Mouse (Mus musculus) G1E (cell line): ENCODE data around the gene Rest.

Experiments used
- CTCF ChIP-seq: IDR thresholded peaks from 2 replicates; pipeline ENCODE4 v1.5.1; 2012; ENCODE audit warnings: low read depth, low read length, inconsistent platforms, mixed read lengths
- GATA1 ChIP-seq: IDR thresholded peaks from 2 replicates; pipeline ENCODE4 v1.6.1; 2012; ENCODE audit warnings: borderline replicate concordance, low read length, inconsistent platforms, mixed read lengths
- GATA2 ChIP-seq: IDR thresholded peaks from 2 replicates; pipeline ENCODE4 v1.6.1; 2012; ENCODE audit warnings: low read depth, low read length, inconsistent platforms, borderline replicate concordance
- POLR2AphosphoS5 ChIP-seq: IDR thresholded peaks from 2 replicates; pipeline ENCODE4 v1.6.1; 2012; ENCODE audit warnings: low read depth, low read length, inconsistent platforms; ENCODE audit not compliant: insufficient replicate concordance

DNA sequence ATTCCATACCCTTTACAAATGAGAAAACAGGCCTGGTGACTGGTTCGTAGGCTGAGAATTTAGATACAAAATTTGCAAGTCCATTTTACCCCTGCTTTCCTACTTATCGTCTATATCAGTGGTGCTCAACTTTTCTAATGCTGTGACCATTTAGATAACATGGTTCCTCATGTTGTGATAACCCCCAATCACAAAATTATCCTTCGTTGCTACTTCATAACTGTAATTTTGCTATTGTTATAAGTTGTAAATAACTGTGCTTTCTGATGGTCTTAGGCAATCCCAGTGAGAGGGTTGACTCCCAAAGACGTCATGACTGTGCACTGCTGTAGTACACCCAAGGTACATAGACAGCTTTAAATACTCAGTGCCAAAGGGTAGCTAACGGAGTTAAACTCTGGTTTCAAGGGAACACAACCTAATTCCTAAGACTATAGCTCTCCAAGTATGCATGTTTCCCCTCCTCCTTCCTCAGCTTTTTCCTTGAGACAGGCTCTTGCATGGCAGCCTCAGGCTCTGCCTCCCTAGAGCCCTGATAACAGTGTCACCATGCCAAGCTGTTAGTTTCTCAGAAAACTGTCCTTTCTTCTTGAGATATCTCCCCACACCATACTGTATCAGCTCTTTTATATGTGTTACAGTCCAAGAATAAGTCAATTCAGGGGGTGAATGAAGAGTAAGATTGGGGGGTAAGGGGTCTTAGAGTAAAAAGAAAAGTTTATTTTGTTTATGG lies 42.7 kb downstream of the Rest start:
- TF ChIP-seq CTCF (no peak), GATA2 (no peak), POLR2AphosphoS5 (no peak), GATA1 (no peak)
